Mouse (Mus musculus): ENCODE measurements around the gene Fam219b.

DNA sequence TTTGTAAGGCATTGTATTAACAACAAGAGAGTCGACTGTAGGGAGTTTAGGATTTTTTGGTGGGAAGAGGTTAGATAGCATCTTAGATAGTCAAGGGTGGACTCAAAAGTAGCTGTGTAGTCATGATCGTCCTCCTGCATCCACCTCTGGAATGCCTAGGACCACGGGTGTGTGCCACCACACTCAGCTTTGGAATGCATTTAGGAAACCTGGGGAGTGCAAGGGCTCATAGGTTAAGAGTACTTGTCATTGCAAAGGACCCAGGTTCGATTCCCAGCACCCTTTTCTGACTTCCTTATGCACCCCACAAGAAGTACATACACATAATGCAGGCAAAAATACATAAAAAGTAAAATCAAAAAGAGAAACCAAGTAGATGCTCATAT, 14.5 kb upstream of the Fam219b start:
- TF ChIP-seq CTCF (IDR thresholded peaks at IDR 0.05; ENCODE audit: borderline replicate concordance, extremely low read depth, insufficient read depth, insufficient read length) (no peak), POLR2A (IDR thresholded peaks at IDR 0.05; ENCODE audit: borderline replicate concordance, extremely low read depth, insufficient read depth, insufficient read length, poor library complexity, severe bottlenecking) (no peak)
